Mouse (Mus musculus) kidney, postnatal 0 days (tissue): ENCODE results near the gene Lbx2. TPM values are rescaled to one million over a fixed set of nuclear protein-coding genes. Genes with fewer than 3 reads are reported as not detected.

Experiments used
- ATAC-seq: fragments of 200-750 bp; cut with Nextera tagmentation; replicated peaks from 2 replicates; pipeline ENCODE4 v1.8.0; 2017; ENCODE audit warnings: low read depth, moderate number of reproducible peaks, moderate TSS enrichment, moderate library complexity; ENCODE audit not compliant: low FRiP score
- DNase-seq: peaks from one replicate; pipeline ENCODE4 v3.0.0-alpha.2; 2016; ENCODE audit warnings: low spot score
- H3K27ac ChIP-seq: fragments of 300-500 bp; sonication (generic); 2 replicates; pipeline ENCODE4 v1.5.1; 2014; ENCODE audit warnings: mild to moderate bottlenecking
- H3K27me3 ChIP-seq: fragments of 300-500 bp; sonication (generic); 2 replicates; pipeline ENCODE4 v1.6.1; 2014; ENCODE audit warnings: low read length, mixed read lengths; ENCODE audit not compliant: insufficient read depth
- H3K36me3 ChIP-seq: fragments of 300-500 bp; sonication (generic); 2 replicates; pipeline ENCODE4 v1.6.1; 2014; ENCODE audit warnings: low read length, mixed read lengths; ENCODE audit not compliant: insufficient read depth
- H3K4me1 ChIP-seq: fragments of 300-500 bp; sonication (generic); replicated peaks from 2 replicates; pipeline ENCODE4 v1.6.1; 2014; ENCODE audit warnings: antibody characterized with exemption, low read length, mixed read lengths; ENCODE audit not compliant: insufficient read depth
- H3K4me2 ChIP-seq: fragments of 300-500 bp; sonication (generic); 2 replicates; pipeline ENCODE4 v1.6.1; 2014; ENCODE audit warnings: mild to moderate bottlenecking, low read length, moderate library complexity, mixed read lengths
- H3K4me3 ChIP-seq: fragments of 300-500 bp; sonication (generic); replicated peaks from 2 replicates; pipeline ENCODE4 v1.5.1; 2014; ENCODE audit warnings: low read depth, low read length
- H3K9ac ChIP-seq: fragments of 300-500 bp; sonication (generic); 2 replicates; pipeline ENCODE4 v1.6.1; 2014; ENCODE audit warnings: low read depth, low read length
- H3K9me3 ChIP-seq: fragments of 300-500 bp; sonication (generic); replicated peaks from 2 replicates; pipeline ENCODE4 v1.6.1; 2016; ENCODE audit warnings: low read length, inconsistent platforms, mixed read lengths
- CTCF ChIP-seq: IDR thresholded peaks from 2 replicates; pipeline ENCODE4 v1.5.1; 2016; ENCODE audit warnings: antibody characterized with exemption, low read depth, mild to moderate bottlenecking, moderate library complexity
- WGBS: fragments of 180-500 bp; shearing (Covaris S2); extraction: QIAGEN DNeasy Blood & Tissue Kit; methylation state at CpG from one replicate; pipeline ENCODE4 v1.1.7; 2014; 5-methylcytosine and 5-hydroxymethylcytosine counted together
- polyA plus RNA-seq: library from polyadenylated mRNA; unstranded; fragments of >200 nt; fragmentation: Nextera tagmentation; extraction: Ambion mirVana; gene quantifications from 2 replicates; pipeline ENCODE4 v1.2.1, GENCODE M21; 2015

Gene Lbx2
- polyA plus RNA-seq, 1 experiment from 2014 or later, result 4.8 TPM

DNA sequence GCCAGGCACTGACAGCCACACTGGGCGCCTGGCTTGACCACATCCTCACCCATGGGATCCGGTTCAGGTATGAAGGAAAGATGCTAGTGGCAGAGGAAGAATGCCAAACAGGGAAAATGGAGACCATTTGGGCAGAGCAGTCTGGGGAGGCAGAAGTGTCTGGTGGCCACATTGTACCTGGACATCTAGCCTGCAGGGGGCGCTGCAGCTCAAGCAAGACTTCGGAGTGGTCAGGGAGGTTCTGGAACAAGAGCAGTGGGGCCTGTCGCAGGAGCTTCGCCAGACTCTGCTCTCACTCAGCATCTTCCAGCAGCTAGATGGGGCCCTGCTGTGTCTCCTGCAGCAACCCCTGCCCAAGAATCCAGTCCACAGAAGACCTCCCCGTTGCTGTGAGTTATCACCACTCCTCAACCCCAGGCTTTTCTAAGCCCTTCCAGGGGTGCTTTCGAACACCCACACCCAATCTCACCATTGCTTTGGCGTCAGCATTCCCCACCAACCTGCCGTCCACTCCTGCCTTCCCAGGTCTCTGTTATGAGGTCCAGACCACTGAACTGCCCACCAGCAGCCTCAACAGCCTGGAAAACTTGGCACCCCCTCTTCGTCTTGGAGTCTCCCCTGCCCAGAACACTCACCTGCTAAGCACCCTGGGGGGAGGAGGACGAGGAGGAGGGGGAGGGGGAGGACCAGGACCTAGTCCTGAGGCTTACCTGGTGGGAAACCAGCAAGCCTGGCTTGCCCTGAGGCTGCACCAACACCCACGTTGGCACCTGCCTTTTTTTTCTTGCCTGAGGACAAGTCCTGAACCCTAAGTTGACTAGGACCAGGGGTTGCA is 21.6 kb downstream of the Lbx2 start:
- peak; percentile 93 for DNase-seq
- Histone ChIP-seq H3K4me1 (peaks cover 14% of the 10 kb centered on the region), H3K9ac (peak overlapping the region; percentile 89; the same call in 1 of the 2 replicates), H3K36me3 (no peaks in the 10 kb centered on the region), H3K27me3 (no peaks in the 10 kb centered on the region), H3K27ac (no peak overlapping the region), H3K9me3 (no peaks in the 10 kb centered on the region), H3K4me2 (peak overlapping the region; percentile 83), H3K4me3 (no peak overlapping the region)
- 39% methylated on average over 13 of the region's 13 CpGs for WGBS
- TF ChIP-seq CTCF, result peak; percentile 88
- ATAC-seq, result peak; percentile 59

DNA sequence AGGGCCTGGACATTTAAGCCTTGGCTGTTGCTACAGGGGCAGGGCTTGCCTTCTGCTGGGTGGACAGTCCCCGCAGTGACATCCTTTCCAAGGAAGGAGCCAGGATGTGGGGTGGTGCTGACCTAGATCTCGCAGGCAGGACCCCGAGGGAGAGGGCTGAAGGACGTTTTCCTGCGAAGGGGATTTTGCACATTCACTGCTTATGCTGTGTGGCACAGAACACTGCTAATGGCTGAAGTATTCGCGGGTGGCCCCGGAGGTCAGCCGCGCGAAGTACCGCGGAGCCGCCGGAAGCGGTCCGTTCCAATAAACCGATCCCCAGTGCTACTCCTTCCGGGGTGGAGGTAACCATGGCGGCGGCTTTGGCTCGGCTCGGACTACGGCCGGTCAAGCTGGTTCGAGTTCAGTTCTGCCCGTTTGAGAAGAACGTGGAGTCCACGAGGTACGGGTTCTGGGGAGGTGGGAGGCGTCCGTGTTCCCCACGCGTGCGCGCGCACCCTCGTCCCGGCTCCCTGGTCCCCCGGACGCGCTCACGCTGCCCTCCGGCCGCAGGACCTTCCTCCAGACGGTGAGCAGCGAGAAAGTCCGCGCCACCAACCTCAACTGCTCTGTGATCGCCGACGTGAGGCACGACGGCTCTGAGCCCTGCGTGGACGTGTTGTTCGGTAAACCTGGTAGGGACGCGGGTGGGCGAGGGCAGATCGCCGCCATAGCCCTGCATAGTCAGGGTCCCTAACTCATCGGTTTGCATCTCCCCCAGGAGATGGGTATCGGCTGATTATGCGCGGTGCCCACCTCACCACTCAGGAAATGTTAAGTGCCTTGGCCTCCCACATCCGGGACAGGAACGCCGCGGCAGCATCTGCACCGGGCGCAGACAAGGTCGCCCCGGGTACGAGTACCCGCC is 22.8 kb downstream of the Lbx2 start, which contains the start of gene Mrpl53:
Mrpl53 (plus strand) TSS at position 279 of the 907 bp plus-strand sequence.
- Histone ChIP-seq H3K4me1 (peaks cover 7% of the 10 kb centered on the region; the same call in 1 of the 2 replicates), H3K4me3 (peak within 1 kb of the TSS; percentile 78), H3K9me3 (no peaks in the 10 kb centered on the region), H3K27me3 (no peaks in the 10 kb centered on the region), H3K4me2 (peak within 1 kb of the TSS; percentile 83), H3K9ac (peak within 1 kb of the TSS; percentile 89), H3K36me3 (no peaks in the 10 kb centered on the region), H3K27ac (peak within 1 kb of the TSS; percentile 83)
- WGBS, result under 1% methylated on average over 76 of the region's 76 CpGs
- DNase-seq (peak; percentile 88), ATAC-seq (peak; percentile 85)
- TF ChIP-seq CTCF, result no peak

DNA sequence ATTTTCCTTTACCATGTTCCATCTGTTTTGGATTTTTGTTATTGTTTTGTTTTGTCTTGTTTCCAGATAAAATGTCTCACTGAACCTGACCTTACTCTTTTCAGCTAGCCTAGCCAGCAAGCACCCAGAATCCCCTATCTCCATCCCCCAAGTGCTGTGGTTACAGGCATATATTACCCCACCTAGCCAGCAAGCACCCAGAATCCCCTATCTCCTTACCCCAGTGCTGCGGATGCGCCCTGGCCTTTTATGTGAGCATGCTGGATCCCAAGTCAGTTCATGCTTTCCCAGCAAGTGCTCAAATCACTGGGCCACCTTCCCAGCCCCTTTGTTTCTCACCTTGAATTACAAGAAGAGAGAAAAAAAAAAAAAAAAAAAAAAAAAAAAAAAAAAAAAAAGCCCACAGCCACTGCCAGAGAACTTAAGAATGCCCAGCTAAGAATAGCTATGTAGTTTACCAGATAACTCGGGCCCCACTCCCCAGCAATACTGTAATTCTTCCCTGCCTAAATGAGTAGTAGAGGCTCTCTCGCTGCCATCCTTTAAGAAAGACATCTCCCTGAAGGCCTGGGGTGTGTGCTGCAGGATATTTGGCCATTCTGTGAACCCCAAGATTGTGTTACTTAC is 25.5 kb downstream of the Lbx2 start:
- Histone ChIP-seq H3K27me3 (no peaks in the 10 kb centered on the region), H3K9me3 (no peaks in the 10 kb centered on the region), H3K27ac (no peak overlapping the region), H3K4me2 (no peak overlapping the region), H3K4me3 (no peak overlapping the region), H3K36me3 (no peaks in the 10 kb centered on the region), H3K9ac (no peak overlapping the region), H3K4me1 (peaks cover 15% of the 10 kb centered on the region; the same call in 1 of the 2 replicates)
- ATAC-seq, result no peak
- DNase-seq, result no peak
- WGBS, result 85% methylated on average over 4 of the region's 4 CpGs
- no peak for TF ChIP-seq CTCF

DNA sequence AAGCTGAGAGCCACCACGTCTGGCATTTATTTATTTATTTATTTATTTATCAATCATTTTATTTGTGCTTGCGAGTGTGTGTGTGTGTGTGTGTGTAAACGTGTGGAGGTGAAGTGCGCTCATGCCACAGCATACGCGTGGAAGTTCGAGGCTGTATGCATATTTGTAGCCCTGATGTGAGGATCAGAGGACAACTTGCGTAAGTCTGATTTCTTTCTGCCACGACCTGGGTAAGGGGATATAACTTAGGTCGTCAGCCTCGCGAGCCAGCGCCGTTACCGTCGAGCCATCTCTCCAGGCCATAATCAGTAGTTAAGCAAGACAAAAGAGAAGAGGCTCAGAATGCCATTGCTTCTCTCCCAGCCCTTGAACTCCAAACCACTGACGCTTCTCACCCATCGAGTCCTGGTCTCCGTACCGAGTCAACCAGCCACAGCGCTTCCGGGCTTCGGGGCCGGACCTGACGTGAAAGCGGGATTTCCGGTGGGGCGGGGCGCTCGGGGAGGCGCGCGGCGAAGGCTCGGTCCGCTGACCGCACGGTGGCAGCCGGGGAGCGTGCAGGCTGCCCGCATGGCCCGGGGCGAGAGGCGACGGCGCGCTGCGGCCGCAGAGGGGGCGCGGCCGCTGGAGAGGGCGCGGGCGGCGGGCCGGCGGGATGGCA is 29.0 kb downstream of the Lbx2 start, which contains the start of gene Mogs:
Mogs (plus strand) TSS at position 486 of the 661 bp plus-strand sequence.
- Histone ChIP-seq H3K27ac (peak within 1 kb of the TSS; percentile 76), H3K4me3 (peak within 1 kb of the TSS; percentile 64), H3K9ac (peak within 1 kb of the TSS; percentile 76), H3K36me3 (0 out of 2 replicates have a peak, but pooled peaks cover 5% of the 10 kb centered on the region), H3K27me3 (no peaks in the 10 kb centered on the region), H3K4me2 (peak within 1 kb of the TSS; percentile 85), H3K4me1 (peaks cover 19% of the 10 kb centered on the region), H3K9me3 (no peaks in the 10 kb centered on the region)
- 1% methylated on average over 57 of the region's 58 CpGs for WGBS
- DNase-seq, result peak; percentile 96
- peak; percentile 87 for ATAC-seq
- peak; percentile 65 for TF ChIP-seq CTCF

DNA sequence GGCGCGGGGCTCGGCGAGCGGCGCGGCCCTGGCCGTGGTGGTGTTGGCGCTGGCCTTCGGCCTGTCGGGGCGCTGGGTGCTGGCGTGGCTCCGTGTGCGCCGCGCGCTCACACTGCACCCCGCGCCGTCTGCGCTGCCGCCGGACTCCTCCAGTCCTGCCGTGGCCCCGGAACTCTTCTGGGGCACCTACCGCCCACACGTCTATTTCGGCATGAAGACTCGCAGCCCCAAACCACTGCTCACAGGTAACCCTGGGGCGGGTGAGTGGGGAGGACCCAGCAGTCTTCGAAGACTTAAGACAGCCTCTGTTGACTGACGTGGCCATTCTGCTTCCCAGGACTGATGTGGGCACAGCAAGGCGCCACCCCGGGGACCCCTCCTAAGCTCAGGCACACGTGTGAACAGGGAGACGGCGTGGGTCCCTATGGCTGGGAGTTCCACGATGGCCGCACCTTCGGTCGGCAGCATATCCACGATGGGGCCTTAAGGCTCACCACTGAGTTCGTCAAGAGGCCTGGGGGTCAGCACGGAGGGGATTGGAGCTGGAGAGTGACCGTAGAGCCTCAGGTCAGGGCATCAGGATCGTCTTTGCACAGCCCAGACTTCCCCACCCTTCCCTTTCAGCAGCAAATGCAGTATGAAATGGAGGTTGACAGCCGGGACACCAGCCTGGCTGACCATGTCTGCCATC is 29.7 kb downstream of the Lbx2 start:
- H3K27me3 ChIP-seq, result no peaks in the 10 kb centered on the region
- H3K4me1 ChIP-seq, result peaks cover 25% of the 10 kb centered on the region
- H3K9me3 ChIP-seq, result no peaks in the 10 kb centered on the region
- 2% methylated on average over 48 of the region's 48 CpGs for WGBS
- ATAC-seq, result peak; percentile 4
- H3K9ac ChIP-seq, result peak overlapping the region; percentile 76
- peak overlapping the region; percentile 64 for H3K4me3 ChIP-seq
- TF ChIP-seq CTCF, result no peak
- 0 out of 2 replicates have a peak, but pooled peaks cover 5% of the 10 kb centered on the region for H3K36me3 ChIP-seq
- H3K4me2 ChIP-seq, result peak overlapping the region; percentile 85
- peak overlapping the region; percentile 76 for H3K27ac ChIP-seq
- no peak for DNase-seq
